Mouse (Mus musculus) cerebellum, adult 2 months (tissue): Measurements from ENCODE around the gene Larp1b.

Experiments
- CTCF ChIP-seq: fragments of 200-500 bp; IDR thresholded peaks from 2 replicates; pipeline ENCODE4 v1.5.1; 2011; ENCODE audit warnings: low read depth, mild to moderate bottlenecking, control low read depth, low read length, moderate library complexity, borderline replicate concordance; ENCODE audit not compliant: insufficient read depth
- POLR2A ChIP-seq: fragments of 200-500 bp; IDR thresholded peaks from 2 replicates; pipeline ENCODE4 v1.6.1; 2011; ENCODE audit warnings: low read length, control low read depth, borderline replicate concordance; ENCODE audit not compliant: insufficient read depth

GRCm38 (mm10) chr3:41038297-41038916 lies 88.8 kb downstream of the Larp1b start:
- TF ChIP-seq POLR2A (no peak), CTCF (no peak)
